Mouse (Mus musculus) thymus, adult 18-20 months (tissue): ENCODE data around the gene Zfp296.

ENCODE experiments used
- DNase-seq, 2 experiments: peaks; one replicate each; pipeline ENCODE4 v3.0.0; 2022; ENCODE audit warnings: mixed read lengths in 2 of 2

The Zfp296 gene

GRCm38 (mm10) chr7:19577141-19577852 is at the start of gene Zfp296, which contains the start of gene Gemin7:
Gene Zfp296, plus strand, starts transcription at chr7:19577287.
Gene Gemin7, minus strand, starts transcription at chr7:19577595.
- DNase-seq, result no peak

- DNase-seq, result no peak
Observed at GRCm38 (mm10) chr7:19531077-19531476, 46.0 kb upstream of the Zfp296 start.

GRCm38 (mm10) chr7:19532240-19532639 is 44.8 kb upstream of the Zfp296 start:
- no peak for DNase-seq

GRCm38 (mm10) chr7:19534676-19535075 is 42.4 kb upstream of the Zfp296 start:
- DNase-seq, result no peak

DNA sequence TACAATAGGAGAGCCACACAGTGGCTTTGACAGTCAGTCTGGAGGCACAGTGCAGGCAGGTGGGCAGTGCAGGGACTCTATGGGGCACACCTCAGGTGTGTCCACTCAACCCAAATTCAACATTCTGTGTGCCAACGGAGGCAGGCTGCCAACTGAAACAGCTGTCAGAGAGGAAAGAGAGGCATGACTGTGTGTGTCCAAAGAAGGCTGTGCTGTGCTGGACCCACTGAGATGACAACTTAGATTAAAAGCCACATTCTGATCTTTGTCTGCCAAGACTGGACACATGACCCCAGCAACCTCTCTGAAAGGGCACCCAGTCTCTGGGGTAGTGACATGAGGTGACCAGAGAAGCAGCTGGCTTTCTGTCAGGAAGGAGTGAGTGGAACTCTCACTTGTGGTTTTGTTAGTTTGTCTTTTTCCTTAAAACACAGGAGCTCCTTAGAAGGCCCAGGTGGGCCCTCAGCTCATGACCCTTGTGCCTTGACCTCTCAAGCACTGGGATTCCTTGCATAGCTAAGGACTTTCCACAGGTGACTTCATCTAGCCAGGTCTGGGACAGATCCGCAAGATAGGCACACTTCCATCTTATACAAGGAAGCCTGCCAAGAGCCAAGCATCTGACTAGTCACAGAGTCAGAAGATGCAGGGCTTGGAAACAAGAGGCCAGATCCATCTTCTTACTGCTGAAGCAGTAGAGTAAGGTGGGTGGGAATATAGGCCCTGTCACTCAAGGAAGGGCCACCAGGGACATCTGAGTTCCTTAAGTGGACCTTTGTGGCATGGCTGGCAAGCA is 36.1 kb upstream of the Zfp296 start:
- DNase-seq, result no peak

DNA sequence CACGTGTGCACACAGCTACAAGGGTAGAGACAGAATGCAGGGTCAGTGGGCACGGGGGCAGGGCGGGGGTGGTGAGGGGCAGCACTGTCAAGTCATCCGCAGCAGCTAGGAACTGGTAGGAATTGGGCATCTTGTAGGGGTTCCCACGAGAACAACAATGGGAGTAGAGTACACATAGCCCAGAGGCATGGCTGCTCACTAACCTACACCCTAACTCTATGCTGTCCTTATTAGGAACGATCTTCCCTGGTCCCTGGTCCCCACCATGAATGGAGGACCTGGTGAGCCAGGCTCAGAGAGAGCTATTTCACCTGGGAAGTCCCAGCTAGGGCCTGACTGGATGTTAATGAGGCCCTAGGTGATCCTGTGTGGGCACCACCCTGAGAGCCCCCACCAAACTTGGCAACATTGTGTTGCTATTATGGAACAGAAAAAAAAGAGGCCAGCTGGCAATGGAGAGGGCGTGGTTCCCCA is 35.4 kb upstream of the Zfp296 start:
- no peak for DNase-seq

DNA sequence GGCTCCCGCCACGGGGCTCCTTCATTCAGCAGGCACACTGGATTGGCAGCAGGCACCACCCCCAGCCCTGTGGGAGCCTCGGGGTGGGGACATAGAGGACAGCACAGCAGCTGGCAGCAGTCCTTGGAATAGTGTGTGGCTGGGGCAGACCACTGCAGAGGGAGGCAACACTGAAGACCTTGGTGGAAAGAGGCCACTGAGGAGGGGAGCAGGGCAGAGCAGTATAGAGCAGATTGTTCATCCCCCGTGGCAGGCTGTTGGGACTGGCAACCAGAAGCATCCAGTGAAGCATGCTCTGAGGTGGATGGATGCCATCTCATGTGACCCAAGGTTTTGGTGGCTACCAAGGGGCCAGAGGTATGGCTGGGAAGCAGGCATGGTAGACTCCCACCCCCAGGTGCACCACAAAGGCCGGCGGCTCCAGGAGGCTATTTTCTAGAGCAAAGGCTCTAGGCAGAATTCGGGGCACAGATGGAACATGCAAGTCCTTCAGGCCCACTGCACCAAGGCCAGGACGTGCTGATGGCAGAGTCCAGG is 34.9 kb upstream of the Zfp296 start:
- no peak for DNase-seq

DNA sequence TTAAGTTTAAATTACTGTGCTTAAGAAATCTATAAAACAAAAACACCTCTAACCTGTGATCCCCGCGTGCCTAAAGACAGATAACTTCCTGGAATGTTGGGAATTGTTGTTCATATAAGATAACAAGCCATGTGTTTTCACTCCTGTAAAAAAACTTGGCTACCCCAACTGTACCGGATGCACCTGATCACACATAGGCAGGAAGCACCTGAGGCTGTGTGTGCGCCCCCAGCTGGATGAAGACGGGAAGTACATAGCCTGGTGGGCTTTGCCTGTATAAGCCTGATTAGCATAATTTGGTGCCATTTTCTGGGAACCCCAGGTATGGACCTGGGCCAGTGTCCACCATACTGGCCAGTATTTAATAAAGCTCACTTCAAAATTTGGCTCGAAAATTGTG is 33.5 kb upstream of the Zfp296 start:
- peak in 1 of 2 experiments; percentile 45 for DNase-seq

DNA sequence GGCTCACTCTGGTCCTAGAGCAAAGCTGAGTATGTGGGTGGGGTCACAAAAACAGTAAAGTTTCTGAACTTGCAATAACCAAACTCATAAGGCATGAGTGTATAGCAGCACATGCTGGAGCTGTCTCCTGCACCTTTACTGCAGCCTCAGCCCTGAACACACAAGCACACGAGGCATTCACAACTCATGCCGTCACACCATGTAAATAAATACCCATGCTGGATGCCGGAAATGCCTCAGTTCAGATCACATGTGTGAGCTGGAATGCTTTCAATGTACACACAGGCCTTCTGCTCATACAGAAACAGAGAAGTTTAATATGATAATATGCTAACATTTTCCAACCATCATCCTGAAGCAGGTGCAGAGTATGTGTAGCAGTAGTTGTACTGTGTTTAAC is 31.1 kb upstream of the Zfp296 start:
- no peak for DNase-seq

DNA sequence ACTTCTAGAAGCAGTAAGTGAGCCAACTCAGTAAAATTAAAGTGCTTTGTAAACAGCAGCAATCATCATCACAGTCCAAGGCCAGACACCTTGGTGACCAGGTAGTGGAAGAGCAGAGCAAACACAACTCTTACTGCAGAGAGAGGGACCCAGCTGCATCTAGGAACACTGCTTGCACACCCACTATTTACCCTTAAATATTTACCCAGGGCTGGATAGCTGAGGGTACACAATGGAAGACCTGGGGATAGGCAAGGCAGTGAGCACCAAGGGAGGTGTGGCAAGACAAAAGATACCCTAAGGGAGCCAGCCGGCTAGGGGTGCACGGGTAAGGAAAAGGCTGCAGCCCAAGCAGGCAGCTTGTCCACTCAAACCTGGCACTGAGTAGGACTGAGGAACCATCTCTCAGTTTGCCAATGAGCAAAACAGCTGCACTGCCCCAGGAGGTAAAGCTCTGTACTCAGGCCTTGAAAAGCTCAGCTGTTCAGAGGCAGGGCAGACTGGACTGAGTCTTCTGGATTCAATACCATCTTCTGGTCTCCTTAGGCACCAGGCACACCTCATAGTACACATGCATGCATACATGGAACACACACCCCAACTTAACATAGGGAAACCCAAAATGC is 29.6 kb upstream of the Zfp296 start:
- no peak for DNase-seq

- DNase-seq, result no peak
Observed at GRCm38 (mm10) chr7:19549394-19549793, 27.7 kb upstream of the Zfp296 start.

- DNase-seq, result no peak
Observed at GRCm38 (mm10) chr7:19551634-19552033, 25.5 kb upstream of the Zfp296 start.

DNA sequence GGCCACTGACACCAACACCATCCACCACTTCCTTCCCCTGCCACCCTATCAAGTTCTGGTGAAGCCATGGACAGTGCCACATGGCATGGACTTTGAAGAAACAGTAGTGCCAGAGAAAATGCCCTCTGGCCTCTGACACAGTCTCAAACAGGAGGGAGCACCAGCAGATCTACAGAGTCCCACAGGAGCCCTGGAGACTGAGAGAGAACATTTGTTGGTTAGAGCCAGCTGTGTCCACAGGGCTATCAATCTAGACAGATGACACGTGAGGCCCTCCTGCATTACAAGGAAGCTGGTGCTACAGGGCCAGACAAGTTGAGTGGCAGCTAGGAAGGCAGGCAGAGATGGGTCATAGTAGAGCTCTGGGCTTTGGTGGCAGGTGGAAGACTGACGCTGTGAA is 24.6 kb upstream of the Zfp296 start:
- DNase-seq, result no peak

- no peak for DNase-seq
Observed at GRCm38 (mm10) chr7:19554168-19554567, 22.9 kb upstream of the Zfp296 start.

DNA sequence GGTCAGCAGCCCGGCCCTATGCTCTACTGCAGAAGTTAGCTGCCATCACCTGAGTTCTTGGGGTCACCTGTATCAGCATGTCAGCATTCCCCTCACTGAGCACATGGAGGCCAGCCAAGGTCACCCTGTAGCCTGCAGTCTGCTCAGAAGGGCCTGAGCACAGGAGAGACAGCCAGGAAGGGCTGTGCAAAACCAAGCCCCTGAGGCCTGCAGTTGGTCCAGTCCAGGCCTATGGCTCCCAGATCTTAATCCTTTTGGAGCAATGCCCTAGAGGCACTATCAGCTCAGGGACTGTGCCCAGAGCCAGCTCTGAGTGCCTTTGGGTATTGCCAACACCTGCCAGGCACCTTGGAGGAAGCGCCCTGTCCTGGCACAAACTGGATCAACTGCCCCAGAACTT is 20.0 kb upstream of the Zfp296 start:
- DNase-seq, result no peak

GRCm38 (mm10) chr7:19557982-19558900 is 18.8 kb upstream of the Zfp296 start:
- no peak for DNase-seq

GRCm38 (mm10) chr7:19558965-19559364 is 18.1 kb upstream of the Zfp296 start:
- no peak for DNase-seq

GRCm38 (mm10) chr7:19560491-19561260 is 16.4 kb upstream of the Zfp296 start:
- DNase-seq, result no peak

DNA sequence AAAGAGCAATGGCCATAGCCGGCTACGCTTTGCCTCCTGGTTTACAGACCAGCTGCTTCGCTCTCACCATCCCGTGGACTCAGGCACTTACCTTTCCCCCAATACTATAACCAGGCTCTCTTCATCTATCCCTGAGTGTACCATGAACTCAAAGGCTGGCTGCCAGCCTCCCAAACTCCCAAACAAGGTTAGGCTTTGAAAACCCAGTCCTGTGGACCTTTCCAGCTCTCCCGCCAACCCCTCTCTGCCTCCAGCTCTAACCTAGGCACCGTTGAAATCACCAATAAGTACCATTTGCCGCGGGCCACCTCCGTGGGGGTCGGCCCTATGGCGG is 15.7 kb upstream of the Zfp296 start:
- no peak for DNase-seq

- peak; percentile 73 to 74 for DNase-seq
Observed at GRCm38 (mm10) chr7:19561765-19562642, 15.1 kb upstream of the Zfp296 start.
